Mouse (Mus musculus) adrenal gland, adult 18-20 months (tissue): ENCODE measurements around the gene Gpatch8. TPM values are rescaled to one million over a fixed set of nuclear protein-coding genes. Genes with fewer than 3 reads are reported as not detected.
A peak's percentile ranks its signal among the peaks of the same experiment; 100 is the strongest.

Experiments used
- DNase-seq, 2 experiments: peaks; one replicate each; pipeline ENCODE4 v3.0.0; 2021 to 2022; ENCODE audit warnings: low spot score in 2 of 2
- total RNA-seq, 2 experiments: library from RNA; stranded (reverse); gene quantifications; 1 replicate in 1 of 2; 2 replicates in 1 of 2; pipeline ENCODE4 v1.2.3; 2021

Gpatch8 gene
- total RNA-seq, 2 experiments from 2014 or later, result 24.6 to 29.8 TPM

- DNase-seq, result no peak
Measured at GRCm38 (mm10) chr11:102436471-102436790, 119.8 kb downstream of the Gpatch8 start.

- DNase-seq, result no peak
Measured at GRCm38 (mm10) chr11:102435754-102436470, 120.3 kb downstream of the Gpatch8 start.

DNA sequence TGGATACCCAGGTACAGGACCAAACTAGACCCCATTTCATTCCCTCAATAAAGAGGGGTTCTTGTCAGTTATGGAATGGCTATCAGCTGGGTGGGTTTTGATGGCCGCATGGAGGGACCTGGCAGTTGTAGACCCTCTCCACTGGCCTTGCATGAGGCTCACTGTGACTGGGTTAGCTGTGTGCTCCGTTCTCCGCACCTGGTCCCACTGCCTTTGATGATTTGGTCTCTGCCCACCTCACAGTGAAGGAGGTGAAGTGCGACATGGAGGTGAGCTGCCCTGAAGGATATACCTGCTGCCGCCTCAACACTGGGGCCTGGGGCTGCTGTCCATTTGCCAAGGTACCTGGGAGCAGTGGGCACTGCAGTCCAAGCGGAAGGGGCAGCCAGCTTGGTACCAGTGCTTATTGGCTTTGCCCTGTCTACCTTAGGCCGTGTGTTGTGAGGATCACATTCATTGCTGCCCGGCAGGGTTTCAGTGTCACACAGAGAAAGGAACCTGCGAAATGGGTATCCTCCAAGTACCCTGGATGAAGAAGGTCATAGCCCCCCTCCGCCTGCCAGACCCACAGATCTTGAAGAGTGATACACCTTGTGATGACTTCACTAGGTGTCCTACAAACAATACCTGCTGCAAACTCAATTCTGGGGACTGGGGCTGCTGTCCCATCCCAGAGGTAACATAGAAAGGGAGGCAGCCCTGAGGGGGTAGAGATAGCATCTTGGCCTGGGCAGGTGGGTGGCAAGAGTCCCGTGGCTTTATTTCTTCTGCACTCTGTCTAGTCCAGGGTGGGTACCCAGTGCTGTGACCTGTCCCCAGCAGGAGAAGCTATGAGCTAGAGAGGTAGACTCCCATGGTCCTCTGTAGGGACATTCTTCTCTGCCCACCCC, 121.1 kb downstream of the Gpatch8 start:
- no peak for DNase-seq

GRCm38 (mm10) chr11:102434406-102434805, 121.8 kb downstream of the Gpatch8 start:
- DNase-seq, result peak; percentile 87 to 88

DNA sequence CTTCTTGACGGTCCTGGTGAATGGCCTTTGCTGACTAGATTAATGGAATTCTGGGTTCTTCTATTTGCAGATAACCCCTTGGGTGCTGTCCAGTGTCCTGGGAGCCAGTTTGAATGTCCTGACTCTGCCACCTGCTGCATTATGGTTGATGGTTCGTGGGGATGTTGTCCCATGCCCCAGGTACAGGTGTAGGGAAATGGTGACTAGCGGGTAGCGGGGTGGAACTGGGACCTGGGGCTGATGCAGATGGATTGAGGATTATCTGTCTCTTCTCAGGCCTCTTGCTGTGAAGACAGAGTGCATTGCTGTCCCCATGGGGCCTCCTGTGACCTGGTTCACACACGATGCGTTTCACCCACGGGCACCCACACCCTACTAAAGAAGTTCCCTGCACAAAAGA, 122.3 kb downstream of the Gpatch8 start:
- no peak for DNase-seq

DNA sequence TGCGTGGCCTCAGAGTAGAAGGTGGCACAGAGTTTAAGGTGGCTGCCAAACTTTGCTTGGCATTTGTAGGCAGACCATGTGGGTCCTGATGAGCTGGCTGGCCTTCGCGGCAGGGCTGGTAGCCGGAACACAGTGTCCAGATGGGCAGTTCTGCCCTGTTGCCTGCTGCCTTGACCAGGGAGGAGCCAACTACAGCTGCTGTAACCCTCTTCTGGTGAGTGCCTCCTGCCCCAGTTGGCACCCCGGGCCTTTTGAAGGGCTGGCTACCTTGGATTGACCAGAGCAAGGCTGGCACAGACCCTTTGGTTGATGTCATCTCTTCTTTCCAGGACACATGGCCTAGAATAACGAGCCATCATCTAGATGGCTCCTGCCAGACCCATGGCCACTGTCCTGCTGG, 123.3 kb downstream of the Gpatch8 start:
- DNase-seq, result peak; percentile 62 to 67

DNA sequence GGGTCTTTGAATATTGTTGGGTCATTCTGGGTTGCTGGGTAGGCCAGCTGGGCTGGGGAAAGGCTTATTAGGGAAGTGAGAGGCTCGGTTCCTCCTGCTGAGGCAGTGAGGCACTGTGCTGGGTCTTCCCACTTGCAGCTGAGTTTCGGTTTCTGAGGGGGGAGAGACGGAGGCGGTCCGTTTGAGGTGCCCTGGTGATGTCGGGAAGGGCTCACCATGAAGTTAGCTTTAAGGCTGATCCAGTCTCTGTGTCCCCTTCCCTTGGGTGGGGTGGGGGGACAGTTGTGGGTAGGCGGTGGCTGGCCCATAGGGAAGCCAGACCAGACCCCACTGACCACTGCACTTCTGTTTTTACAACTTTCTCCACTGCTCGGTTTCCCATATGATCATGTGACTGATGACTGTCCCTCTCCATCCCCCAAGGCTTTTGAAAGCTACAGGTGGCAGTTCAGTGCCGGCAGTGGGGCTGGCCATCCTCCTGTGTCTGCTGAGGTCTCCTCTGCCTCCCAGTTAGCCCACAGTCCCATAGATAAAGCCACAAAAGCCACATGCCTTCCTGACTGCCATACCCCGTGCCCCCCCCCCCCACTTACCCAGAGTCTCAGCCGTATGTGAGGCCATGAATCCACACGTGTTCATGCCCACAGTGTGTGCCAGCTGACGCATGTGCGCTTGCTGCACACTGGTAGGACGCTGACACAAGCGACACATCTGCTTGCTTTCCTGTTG, 123.9 kb downstream of the Gpatch8 start:
- DNase-seq, result no peak

- DNase-seq, result no peak
Measured at GRCm38 (mm10) chr11:102431728-102432114, 124.5 kb downstream of the Gpatch8 start.

GRCm38 (mm10) chr11:102431018-102431645, 125.1 kb downstream of the Gpatch8 start:
- peak; percentile 76 to 77 for DNase-seq

GRCm38 (mm10) chr11:102430121-102431017, 125.8 kb downstream of the Gpatch8 start, which contains the start of gene Grn:
Grn (plus strand) TSS chr11:102430315.
- peak; percentile 77 to 79 for DNase-seq

GRCm38 (mm10) chr11:102429551-102429950, 126.6 kb downstream of the Gpatch8 start:
- no peak for DNase-seq

DNA sequence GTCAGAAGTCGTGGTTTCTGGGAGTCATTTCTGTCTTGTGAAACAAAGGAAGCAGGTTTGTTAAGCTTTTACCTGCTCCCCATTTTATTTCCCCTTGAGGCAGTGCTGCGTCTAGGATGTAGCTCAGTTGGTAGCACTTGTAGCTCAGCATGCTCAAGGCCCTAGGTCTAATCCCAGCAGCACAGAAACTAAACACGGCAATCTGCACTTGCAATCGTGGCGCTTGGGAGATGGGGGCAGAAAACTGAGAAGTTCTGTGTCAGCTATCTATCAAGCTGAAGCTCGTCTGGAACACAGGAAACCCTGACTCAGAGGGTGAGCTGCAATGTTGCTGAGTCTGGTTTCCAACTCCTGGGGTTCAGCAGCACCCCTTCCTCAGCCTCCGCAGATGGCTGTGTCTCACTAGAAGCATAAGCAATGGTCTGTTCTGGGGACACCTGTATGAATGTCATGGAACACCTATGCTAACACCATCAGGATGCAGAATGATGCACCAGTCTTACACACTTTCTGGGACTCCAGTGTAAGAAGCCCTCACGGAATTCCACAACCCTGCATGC, 127.1 kb downstream of the Gpatch8 start:
- no peak for DNase-seq

Other genes starting within 250 kb of the Gpatch8 start
- gene Ubtf, start 236.7 kb downstream of the Gpatch8 start, total RNA-seq, result 100 to 1,000 TPM in 1 of 2 experiments, 10 to 100 TPM in 1; 93.7 to 117 TPM
- gene Slc4a1, start 190.2 kb downstream of the Gpatch8 start, total RNA-seq, result under 1 TPM; 0.23 to 0.80 TPM
- 10 to 100 TPM; 40.0 to 45.9 TPM for gene Rundc3a, start 163.0 kb downstream of the Gpatch8 start, total RNA-seq
- gene Slc25a39, start 148.4 kb downstream of the Gpatch8 start, total RNA-seq, result 100 to 1,000 TPM; 461 to 466 TPM
- 100 to 1,000 TPM; 156 to 181 TPM for gene Grn, start 126.1 kb downstream of the Gpatch8 start, total RNA-seq
- gene Fam171a2, start 108.7 kb downstream of the Gpatch8 start, total RNA-seq, result 1 to 10 TPM; 3.4 to 3.5 TPM
- 1 to 10 TPM; 3.4 to 3.6 TPM for gene Itga2b, start 86.3 kb downstream of the Gpatch8 start, total RNA-seq
- gene Gm11627, start 23.1 kb upstream of the Gpatch8 start, total RNA-seq, result not detected
- 1 to 10 TPM; 2.6 to 3.6 TPM for gene Fzd2, start 48.0 kb upstream of the Gpatch8 start, total RNA-seq
- not detected for gene Meioc, start 107.3 kb upstream of the Gpatch8 start, total RNA-seq
- gene Ccdc43, start 141.4 kb upstream of the Gpatch8 start, total RNA-seq, result 10 to 100 TPM; 21.7 to 30.4 TPM
- gene Adam11, start 205.0 kb upstream of the Gpatch8 start, total RNA-seq, result 1 to 10 TPM; 1.9 to 5.5 TPM